Mouse (Mus musculus) liver, postnatal 0 days (tissue): ENCODE data around the gene Ptch2. TPM values are rescaled to one million over a fixed set of nuclear protein-coding genes. Genes with fewer than 3 reads are reported as not detected.

Source experiments
- ATAC-seq: fragments of 200-750 bp; cut with Nextera tagmentation; 2 replicates; pipeline ENCODE4 v1.8.0; 2017; ENCODE audit warnings: mild to moderate bottlenecking, moderate library complexity
- DNase-seq: peaks from one replicate; pipeline ENCODE4 v3.0.0-alpha.2; 2016
- H3K27ac ChIP-seq: fragments of 300-500 bp; sonication (generic); 2 replicates; pipeline ENCODE4 v1.5.1; 2014; ENCODE audit warnings: antibody characterized with exemption, moderate library complexity, mild to moderate bottlenecking, low read depth
- H3K27me3 ChIP-seq: fragments of 300-500 bp; sonication (generic); 2 replicates; pipeline ENCODE4 v1.6.1; 2014; ENCODE audit warnings: low read length, control low read depth, mixed read lengths; ENCODE audit not compliant: insufficient read depth
- H3K36me3 ChIP-seq: fragments of 300-500 bp; sonication (generic); replicated peaks from 2 replicates; pipeline ENCODE4 v1.6.1; 2014; ENCODE audit warnings: mild to moderate bottlenecking, control low read depth, low read length, moderate library complexity, mixed read lengths; ENCODE audit not compliant: insufficient read depth
- H3K4me1 ChIP-seq: fragments of 300-500 bp; sonication (generic); 2 replicates; pipeline ENCODE4 v1.6.1; 2014; ENCODE audit warnings: antibody characterized with exemption, mild to moderate bottlenecking, control low read depth; ENCODE audit not compliant: insufficient read depth
- H3K4me2 ChIP-seq: fragments of 300-500 bp; sonication (generic); 2 replicates; pipeline ENCODE4 v1.6.1; 2014; ENCODE audit warnings: low read depth, mild to moderate bottlenecking, low read length, moderate library complexity, mixed read lengths
- H3K4me3 ChIP-seq: fragments of 300-500 bp; sonication (generic); 2 replicates; pipeline ENCODE4 v1.5.1; 2014; ENCODE audit warnings: low read depth, low read length
- H3K9ac ChIP-seq: fragments of 300-500 bp; sonication (generic); replicated peaks from 2 replicates; pipeline ENCODE4 v1.6.1; 2014; ENCODE audit warnings: mild to moderate bottlenecking, moderate library complexity
- H3K9me3 ChIP-seq: fragments of 300-500 bp; sonication (generic); 2 replicates; pipeline ENCODE4 v1.6.1; 2016; ENCODE audit warnings: mild to moderate bottlenecking, control low read depth, low read length, mixed read lengths
- CTCF ChIP-seq: sonication (generic); IDR thresholded peaks from 2 replicates; pipeline ENCODE4 v1.5.1; 2016; ENCODE audit warnings: antibody characterized with exemption, low read depth
- EP300 ChIP-seq: IDR thresholded peaks from 2 replicates; pipeline ENCODE4 v1.6.1; 2016; ENCODE audit warnings: antibody characterized with exemption, low read depth, mild to moderate bottlenecking
- WGBS: fragments of 180-500 bp; shearing (Covaris S2); extraction: QIAGEN DNeasy Blood & Tissue Kit; methylation state at CpG from one replicate; pipeline ENCODE4 v1.1.7; 2014; ENCODE audit not compliant: insufficient replicate concordance; 5-methylcytosine and 5-hydroxymethylcytosine counted together
- polyA plus RNA-seq: library from polyadenylated mRNA; unstranded; fragments of >200 nt; fragmentation: Nextera tagmentation; extraction: Ambion mirVana; gene quantifications from 2 replicates; pipeline ENCODE4 v1.2.1, GENCODE M21; 2015

Gene Ptch2
- polyA plus RNA-seq, 1 experiment from 2014 or later, result 0.52 TPM

DNA sequence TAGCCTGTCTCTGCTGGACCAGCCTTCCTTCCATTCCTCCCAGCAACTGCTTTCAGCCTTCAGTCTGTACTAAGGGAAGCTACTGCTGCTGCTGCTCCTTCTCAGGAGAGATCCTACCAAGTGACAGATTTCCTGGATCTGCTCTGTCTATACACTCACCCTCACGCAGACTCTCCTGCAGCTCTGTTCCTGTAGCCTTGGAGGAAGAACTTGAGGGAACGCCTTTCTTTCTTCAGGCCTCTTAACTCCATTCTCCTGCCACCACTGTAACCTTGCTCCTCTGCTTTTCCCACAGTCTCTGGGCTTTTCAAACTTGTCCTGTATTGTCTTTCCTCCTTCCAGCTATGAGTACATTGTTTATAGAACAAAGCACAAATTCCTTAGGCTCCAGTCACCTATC lies 39.4 kb upstream of the Ptch2 start:
- Histone ChIP-seq H3K4me1 (no peaks in the 10 kb centered on the region; the same call in 1 of the 2 replicates), H3K27ac (peak overlapping the region; percentile 46; the same call in 1 of the 2 replicates), H3K9me3 (no peaks in the 10 kb centered on the region), H3K27me3 (no peaks in the 10 kb centered on the region), H3K9ac (peak overlapping the region; percentile 11; the same call in 1 of the 2 replicates), H3K4me3 (no peak overlapping the region), H3K4me2 (peak overlapping the region; percentile 46), H3K36me3 (peaks cover 7% of the 10 kb centered on the region; the same call in 1 of the 2 replicates)
- TF ChIP-seq CTCF (no peak), EP300 (no peak)
- WGBS, result 65% methylated on average over 2 of the region's 2 CpGs
- no peak for DNase-seq
- peak; percentile 47 for ATAC-seq

- TF ChIP-seq EP300, result no peak
- no peak for TF ChIP-seq CTCF
- Histone ChIP-seq H3K9me3 (no peaks in the 10 kb centered on the region), H3K27ac (no peak overlapping the region), H3K4me1 (no peaks in the 10 kb centered on the region; the same call in 1 of the 2 replicates), H3K27me3 (no peaks in the 10 kb centered on the region), H3K4me2 (peak overlapping the region; percentile 4; the same call in 1 of the 2 replicates), H3K4me3 (no peak overlapping the region), H3K36me3 (peaks cover 2% of the 10 kb centered on the region; the same call in 1 of the 2 replicates), H3K9ac (no peak overlapping the region)
- no peak for DNase-seq
- WGBS, result 67% methylated on average over 4 of the region's 4 CpGs
- ATAC-seq, result no peak
Measured at GRCm38 (mm10) chr4:117058512-117058911, 37.4 kb upstream of the Ptch2 start.

DNA sequence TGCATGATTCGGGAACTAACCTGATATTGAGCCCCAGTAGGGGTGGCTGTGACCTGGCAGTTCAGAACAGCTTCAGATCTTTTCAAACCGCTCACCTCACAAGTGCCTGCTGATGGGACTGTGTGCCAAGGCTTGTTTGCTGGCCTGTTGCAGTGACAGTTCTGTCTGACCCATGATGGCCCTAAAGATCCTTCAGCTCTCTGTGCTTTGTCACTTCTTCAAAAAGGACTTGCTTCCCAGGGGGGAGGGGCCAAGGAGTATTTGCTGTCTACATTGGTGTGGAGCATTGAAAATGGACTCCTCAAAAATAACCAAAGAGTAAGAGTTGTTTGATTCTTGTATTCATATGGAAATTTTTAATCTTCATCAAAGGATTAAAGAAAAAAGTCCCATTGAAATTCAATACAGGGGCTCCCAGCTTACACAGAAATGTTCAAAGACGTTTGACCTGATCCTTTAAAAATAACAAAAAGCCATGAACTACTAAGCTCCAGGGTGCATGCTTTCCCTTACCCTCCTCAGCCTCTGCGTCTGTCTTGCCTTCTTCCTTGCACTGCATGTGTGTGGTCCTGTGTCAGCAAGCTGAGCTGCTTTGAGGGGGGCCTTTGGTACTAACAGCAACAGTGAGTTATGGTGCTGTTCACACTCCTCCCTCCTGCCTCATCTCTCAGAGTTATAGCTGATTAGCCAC lies 33.0 kb upstream of the Ptch2 start:
- Histone ChIP-seq H3K27me3 (no peaks in the 10 kb centered on the region), H3K4me1 (no peaks in the 10 kb centered on the region), H3K9ac (no peak overlapping the region), H3K4me2 (no peak overlapping the region), H3K9me3 (no peaks in the 10 kb centered on the region), H3K36me3 (peaks cover 15% of the 10 kb centered on the region), H3K4me3 (no peak overlapping the region), H3K27ac (no peak overlapping the region)
- DNase-seq, result no peak
- ATAC-seq, result no peak
- 87% methylated on average over 4 of the region's 4 CpGs for WGBS
- TF ChIP-seq EP300 (no peak), CTCF (no peak)

DNA sequence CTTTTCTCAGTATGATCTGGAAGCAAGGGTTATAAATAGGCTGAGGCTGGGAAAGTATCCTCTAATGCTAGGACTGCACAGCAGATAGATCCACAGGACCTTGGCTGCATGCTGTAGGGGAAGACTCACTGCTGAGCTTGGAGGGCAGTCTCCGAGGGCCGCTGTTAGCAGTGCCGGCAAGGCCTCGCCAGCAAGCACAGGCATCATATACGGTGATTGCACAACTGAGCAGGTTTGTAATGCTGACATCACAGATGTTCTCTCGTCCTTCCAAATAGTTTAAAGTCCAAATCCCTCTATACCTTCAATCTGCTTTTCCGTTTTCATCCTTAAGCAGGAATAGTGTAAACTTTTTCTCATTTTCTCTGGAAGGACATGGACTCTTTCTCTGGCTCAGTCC lies 27.8 kb upstream of the Ptch2 start:
- DNase-seq (peak; percentile 36), ATAC-seq (peak; percentile 90)
- Histone ChIP-seq H3K9me3 (no peaks in the 10 kb centered on the region), H3K4me3 (no peak overlapping the region), H3K27ac (no peak overlapping the region), H3K4me1 (no peaks in the 10 kb centered on the region), H3K36me3 (peaks cover 25% of the 10 kb centered on the region), H3K4me2 (no peak overlapping the region), H3K27me3 (no peaks in the 10 kb centered on the region), H3K9ac (no peak overlapping the region)
- WGBS, result 68% methylated on average over 7 of the region's 7 CpGs
- TF ChIP-seq EP300, result no peak

GRCm38 (mm10) chr4:117069647-117070046 lies 26.2 kb upstream of the Ptch2 start:
- Histone ChIP-seq H3K27ac (no peak overlapping the region), H3K9me3 (no peaks in the 10 kb centered on the region), H3K4me3 (no peak overlapping the region), H3K36me3 (peaks cover 32% of the 10 kb centered on the region), H3K9ac (no peak overlapping the region), H3K27me3 (no peaks in the 10 kb centered on the region), H3K4me1 (no peaks in the 10 kb centered on the region), H3K4me2 (no peak overlapping the region)
- 88% methylated on average over 1 of the region's 1 CpGs for WGBS
- ATAC-seq (no peak), DNase-seq (no peak)
- no peak for TF ChIP-seq EP300
- TF ChIP-seq CTCF, result no peak

- Histone ChIP-seq H3K9ac (no peak overlapping the region), H3K9me3 (no peaks in the 10 kb centered on the region), H3K27me3 (no peaks in the 10 kb centered on the region), H3K36me3 (peaks cover 33% of the 10 kb centered on the region), H3K27ac (no peak overlapping the region), H3K4me2 (no peak overlapping the region), H3K4me3 (no peak overlapping the region), H3K4me1 (no peaks in the 10 kb centered on the region)
- WGBS, result 41% methylated on average over 4 of the region's 4 CpGs
- TF ChIP-seq CTCF, result no peak
- TF ChIP-seq EP300, result no peak
- ATAC-seq (no peak), DNase-seq (no peak)
Measured at GRCm38 (mm10) chr4:117070624-117071023, 25.3 kb upstream of the Ptch2 start.

DNA sequence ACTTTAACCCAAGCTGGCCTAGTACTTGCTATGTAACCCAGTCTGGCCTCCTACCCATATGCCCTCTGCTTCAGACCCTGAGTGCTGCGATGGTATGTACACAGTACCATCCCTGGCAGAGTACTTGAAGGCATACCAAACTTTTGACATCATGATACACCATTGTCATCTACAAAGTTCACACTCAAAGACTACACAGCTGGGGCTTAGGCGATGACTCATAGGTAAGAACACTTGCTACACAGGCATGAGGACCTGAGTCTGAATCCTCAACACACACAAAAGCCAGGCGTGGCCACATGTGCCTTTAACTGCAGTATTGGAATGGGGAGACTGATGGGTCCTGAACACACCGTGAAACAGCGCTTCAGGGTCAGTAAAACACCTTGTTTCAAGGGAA lies 24.7 kb upstream of the Ptch2 start:
- H3K27me3 ChIP-seq, result no peaks in the 10 kb centered on the region
- no peak overlapping the region for H3K4me2 ChIP-seq
- H3K4me3 ChIP-seq, result no peak overlapping the region
- no peak overlapping the region for H3K9ac ChIP-seq
- H3K9me3 ChIP-seq, result no peaks in the 10 kb centered on the region
- H3K27ac ChIP-seq, result no peak overlapping the region
- H3K4me1 ChIP-seq, result no peaks in the 10 kb centered on the region
- TF ChIP-seq CTCF (no peak), EP300 (no peak)
- ATAC-seq, result no peak
- DNase-seq, result no peak
- H3K36me3 ChIP-seq, result peaks cover 30% of the 10 kb centered on the region
- 86% methylated on average over 5 of the region's 5 CpGs for WGBS
